Mouse (Mus musculus): ENCODE measurements around the gene Hdac9. TPM values are rescaled to one million over a fixed set of nuclear protein-coding genes. Genes with fewer than 3 reads are reported as not detected.

Hdac9 gene
- polyA plus RNA-seq, 1 experiment = not detected

DNA sequence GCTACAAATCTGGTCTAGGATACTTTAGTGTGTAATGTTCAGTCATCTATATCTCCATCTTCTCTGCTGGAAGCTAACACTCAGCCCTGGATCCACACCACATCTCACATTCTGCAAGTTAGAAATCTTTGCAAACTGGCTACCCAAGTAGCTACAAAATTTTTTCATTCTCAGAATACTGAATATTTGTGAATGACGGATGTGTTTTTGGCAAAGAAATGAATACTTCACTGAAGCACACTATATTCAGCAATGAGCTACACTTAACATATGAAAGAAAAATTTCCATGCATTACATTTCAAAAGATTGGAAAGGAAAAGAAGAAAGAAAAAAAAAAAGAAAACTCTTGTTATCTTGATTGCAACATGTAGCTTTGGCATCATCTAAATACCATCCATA, 410.6 kb downstream of the Hdac9 start:
- Histone ChIP-seq H3K27me3 (ENCODE audit: control insufficient read depth) (no peaks in the 10 kb centered on the region), H3K9me3 (ENCODE audit: control insufficient read depth, low read length) (no peaks in the 10 kb centered on the region), H3K4me1 (ENCODE audit: control insufficient read depth) (no peaks in the 10 kb centered on the region), H3K4me3 (replicated peaks) (no peak overlapping the region), H3K36me3 (ENCODE audit: control insufficient read depth) (no peaks in the 10 kb centered on the region)
- no peak for TF ChIP-seq TAL1 (IDR thresholded peaks at IDR 0.05; ENCODE audit: low read length)
- no peak for TF ChIP-seq GATA1 (IDR thresholded peaks at IDR 0.05; ENCODE audit: low read length)

DNA sequence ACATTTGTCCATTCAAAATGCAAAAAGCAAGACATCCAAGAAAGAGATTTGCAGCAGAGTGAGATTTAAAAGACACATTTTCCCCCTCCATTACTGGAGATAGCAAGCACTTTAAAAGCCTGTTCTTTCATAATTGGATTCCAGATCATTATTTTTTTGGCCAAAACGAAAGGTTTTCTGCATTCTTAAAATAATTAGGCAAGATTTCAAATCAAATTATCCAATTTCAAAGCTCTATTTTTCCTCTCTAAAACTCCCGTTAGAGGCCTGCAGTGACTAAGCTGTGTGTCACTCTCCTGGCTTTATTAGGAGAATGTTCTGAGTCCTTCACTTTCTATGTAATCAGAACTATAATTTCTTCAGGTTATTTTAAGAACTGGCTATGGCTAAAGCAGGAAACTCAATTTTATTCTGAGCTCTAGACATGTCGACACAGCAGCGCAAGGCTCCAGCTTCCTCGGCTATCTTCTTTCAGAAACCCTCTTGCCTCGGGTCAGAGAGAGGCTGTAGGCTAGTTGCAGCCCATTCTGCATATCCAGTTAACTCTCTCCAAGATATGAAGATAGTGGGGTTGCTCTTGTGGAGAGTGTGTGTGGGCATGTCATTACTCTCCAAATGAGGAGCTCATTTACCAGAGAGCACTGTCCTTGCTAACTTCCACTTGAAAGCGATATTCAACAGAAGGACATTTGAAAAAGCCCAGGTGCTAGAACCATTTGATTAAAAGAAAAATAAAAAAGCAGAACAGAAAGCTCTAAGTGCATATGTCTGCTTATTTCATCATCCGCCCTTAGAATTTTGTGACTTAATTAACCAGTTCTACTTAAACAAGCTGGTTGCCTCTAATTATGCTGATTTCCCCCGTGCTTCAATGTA, 417.9 kb downstream of the Hdac9 start:
- Histone ChIP-seq H3K27me3 (ENCODE audit: control insufficient read depth) (no peaks in the 10 kb centered on the region), H3K4me1 (ENCODE audit: control insufficient read depth) (no peaks in the 10 kb centered on the region), H3K9me3 (ENCODE audit: control insufficient read depth, low read length) (no peaks in the 10 kb centered on the region), H3K36me3 (ENCODE audit: control insufficient read depth) (no peaks in the 10 kb centered on the region), H3K4me3 (replicated peaks) (no peak overlapping the region)
- TF ChIP-seq TAL1 (IDR thresholded peaks at IDR 0.05; ENCODE audit: low read length) = no peak
- TF ChIP-seq GATA1 (IDR thresholded peaks at IDR 0.05; ENCODE audit: low read length) = no peak

DNA sequence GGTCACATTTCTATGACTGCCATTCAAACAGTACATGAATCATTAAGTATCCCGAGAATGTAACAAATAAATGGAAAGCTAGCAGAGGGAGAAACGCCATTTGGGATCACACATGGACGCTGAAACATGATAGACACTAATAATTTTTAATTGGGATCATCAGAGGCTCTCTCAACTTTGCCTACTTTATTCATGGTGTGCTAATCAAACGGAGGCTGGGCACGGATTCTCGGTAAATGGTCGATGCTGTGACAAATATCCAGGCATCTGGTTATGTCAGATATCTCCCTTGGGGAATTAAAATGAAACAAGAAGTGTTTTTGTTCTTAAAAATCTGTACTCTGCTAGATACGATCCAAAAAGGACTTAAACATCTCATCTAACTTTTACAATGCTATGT, 418.6 kb downstream of the Hdac9 start:
- no peaks in the 10 kb centered on the region for H3K36me3 ChIP-seq (ENCODE audit: control insufficient read depth)
- no peak overlapping the region for H3K4me3 ChIP-seq (replicated peaks)
- no peak for TF ChIP-seq GATA1 (IDR thresholded peaks at IDR 0.05; ENCODE audit: low read length)
- TF ChIP-seq TAL1 (IDR thresholded peaks at IDR 0.05; ENCODE audit: low read length) = no peak
- no peaks in the 10 kb centered on the region for H3K4me1 ChIP-seq (ENCODE audit: control insufficient read depth)
- no peaks in the 10 kb centered on the region for H3K9me3 ChIP-seq (ENCODE audit: control insufficient read depth, low read length)
- H3K27me3 ChIP-seq (ENCODE audit: control insufficient read depth) = no peaks in the 10 kb centered on the region

- Histone ChIP-seq H3K9me3 (ENCODE audit: control insufficient read depth, low read length) (no peaks in the 10 kb centered on the region), H3K27me3 (ENCODE audit: control insufficient read depth) (no peaks in the 10 kb centered on the region), H3K4me1 (ENCODE audit: control insufficient read depth) (no peaks in the 10 kb centered on the region), H3K4me3 (replicated peaks) (no peak overlapping the region), H3K36me3 (ENCODE audit: control insufficient read depth) (no peaks in the 10 kb centered on the region)
- TF ChIP-seq GATA1 (IDR thresholded peaks at IDR 0.05; ENCODE audit: low read length) = no peak
- TF ChIP-seq TAL1 (IDR thresholded peaks at IDR 0.05; ENCODE audit: low read length) = no peak
These were observed 419.2 kb downstream of the Hdac9 start for GRCm38 (mm10) chr12:34497702-34498101.

DNA sequence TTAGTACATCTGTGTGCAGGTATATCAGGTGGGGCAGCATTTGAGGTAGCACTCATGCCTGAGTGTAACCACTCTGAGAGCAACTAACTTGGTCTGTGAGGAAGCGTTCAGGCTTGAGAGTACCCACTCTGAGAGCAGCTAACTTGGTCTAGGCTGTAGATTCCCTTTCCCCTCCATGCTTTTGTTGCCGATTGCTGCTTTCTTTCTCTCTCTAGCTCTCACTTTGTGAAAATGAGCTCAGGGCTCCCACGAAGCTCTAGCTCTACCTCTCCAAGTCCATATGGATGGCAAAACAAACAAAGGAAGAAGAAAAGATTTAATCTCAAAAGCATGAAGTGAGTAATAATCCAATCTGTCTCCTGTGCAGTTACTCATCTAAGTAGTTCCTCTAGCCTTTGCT, 421.0 kb downstream of the Hdac9 start:
- no peaks in the 10 kb centered on the region for H3K36me3 ChIP-seq (ENCODE audit: control insufficient read depth)
- TF ChIP-seq GATA1 (IDR thresholded peaks at IDR 0.05; ENCODE audit: low read length) (no peak), TAL1 (IDR thresholded peaks at IDR 0.05; ENCODE audit: low read length) (no peak)
- H3K4me3 ChIP-seq (replicated peaks) = no peak overlapping the region
- no peaks in the 10 kb centered on the region for H3K27me3 ChIP-seq (ENCODE audit: control insufficient read depth)
- no peaks in the 10 kb centered on the region for H3K4me1 ChIP-seq (ENCODE audit: control insufficient read depth)
- 0 out of 2 replicates have a peak, but pooled peaks cover 2% of the 10 kb centered on the region for H3K9me3 ChIP-seq (ENCODE audit: control insufficient read depth, low read length)

GRCm38 (mm10) chr12:34489629-34490028, 427.3 kb downstream of the Hdac9 start:
- Histone ChIP-seq H3K36me3 (ENCODE audit: control insufficient read depth) (no peaks in the 10 kb centered on the region), H3K4me3 (replicated peaks) (no peak overlapping the region), H3K9me3 (ENCODE audit: control insufficient read depth, low read length) (0 out of 2 replicates have a peak, but pooled peaks cover 2% of the 10 kb centered on the region), H3K27me3 (ENCODE audit: control insufficient read depth) (no peaks in the 10 kb centered on the region), H3K4me1 (ENCODE audit: control insufficient read depth) (no peaks in the 10 kb centered on the region)
- no peak for TF ChIP-seq GATA1 (IDR thresholded peaks at IDR 0.05; ENCODE audit: low read length)
- TF ChIP-seq TAL1 (IDR thresholded peaks at IDR 0.05; ENCODE audit: low read length) = no peak

- Histone ChIP-seq H3K27me3 (ENCODE audit: control insufficient read depth) (no peaks in the 10 kb centered on the region), H3K36me3 (ENCODE audit: control insufficient read depth) (no peaks in the 10 kb centered on the region), H3K9me3 (ENCODE audit: control insufficient read depth, low read length) (0 out of 2 replicates have a peak, but pooled peaks cover 2% of the 10 kb centered on the region), H3K4me3 (replicated peaks) (no peak overlapping the region), H3K4me1 (ENCODE audit: control insufficient read depth) (no peaks in the 10 kb centered on the region)
- no peak for TF ChIP-seq GATA1 (IDR thresholded peaks at IDR 0.05; ENCODE audit: low read length)
- TF ChIP-seq TAL1 (IDR thresholded peaks at IDR 0.05; ENCODE audit: low read length) = no peak
These were observed 429.2 kb downstream of the Hdac9 start for GRCm38 (mm10) chr12:34487666-34488065.

DNA sequence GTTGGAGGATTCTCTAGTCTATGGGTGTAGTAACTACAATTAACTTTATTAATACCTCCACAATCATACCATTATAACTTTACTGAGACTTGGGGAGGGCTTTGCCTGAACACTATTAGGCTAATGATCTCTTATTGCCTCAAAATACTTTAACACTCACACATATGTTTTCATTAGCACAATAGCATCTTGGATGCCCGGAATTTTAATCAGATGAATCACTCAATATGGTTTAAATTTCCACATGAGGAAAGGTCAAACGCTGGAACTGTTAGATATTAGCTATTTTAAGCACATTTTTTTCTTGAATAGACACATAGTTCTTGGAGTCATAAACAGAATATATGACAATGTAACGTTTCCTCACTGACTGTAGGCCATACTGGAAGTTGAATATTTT, 429.9 kb downstream of the Hdac9 start:
- H3K4me3 ChIP-seq (replicated peaks) = no peak overlapping the region
- H3K27me3 ChIP-seq (ENCODE audit: control insufficient read depth) = no peaks in the 10 kb centered on the region
- H3K36me3 ChIP-seq (ENCODE audit: control insufficient read depth) = no peaks in the 10 kb centered on the region
- TF ChIP-seq GATA1 (IDR thresholded peaks at IDR 0.05; ENCODE audit: low read length) (no peak), TAL1 (IDR thresholded peaks at IDR 0.05; ENCODE audit: low read length) (no peak)
- no peaks in the 10 kb centered on the region for H3K4me1 ChIP-seq (ENCODE audit: control insufficient read depth)
- H3K9me3 ChIP-seq (ENCODE audit: control insufficient read depth, low read length) = 0 out of 2 replicates have a peak, but pooled peaks cover 2% of the 10 kb centered on the region

GRCm38 (mm10) chr12:34486016-34486415, 430.9 kb downstream of the Hdac9 start:
- Histone ChIP-seq H3K4me3 (replicated peaks) (no peak overlapping the region), H3K27me3 (ENCODE audit: control insufficient read depth) (no peaks in the 10 kb centered on the region), H3K9me3 (ENCODE audit: control insufficient read depth, low read length) (no peaks in the 10 kb centered on the region), H3K4me1 (ENCODE audit: control insufficient read depth) (no peaks in the 10 kb centered on the region), H3K36me3 (ENCODE audit: control insufficient read depth) (no peaks in the 10 kb centered on the region)
- TF ChIP-seq GATA1 (IDR thresholded peaks at IDR 0.05; ENCODE audit: low read length) (no peak), TAL1 (IDR thresholded peaks at IDR 0.05; ENCODE audit: low read length) (no peak)
